Mouse (Mus musculus) frontal cortex, adult (tissue): ENCODE data around the gene Aspg.

Experiments
- ATAC-seq: cut with Nextera tagmentation; 2 replicates; pipeline ENCODE4 v1.9.2; 2017; ENCODE audit warnings: mild to moderate bottlenecking, moderate library complexity, mixed read lengths; ENCODE audit not compliant: low TSS enrichment

Aspg gene

DNA sequence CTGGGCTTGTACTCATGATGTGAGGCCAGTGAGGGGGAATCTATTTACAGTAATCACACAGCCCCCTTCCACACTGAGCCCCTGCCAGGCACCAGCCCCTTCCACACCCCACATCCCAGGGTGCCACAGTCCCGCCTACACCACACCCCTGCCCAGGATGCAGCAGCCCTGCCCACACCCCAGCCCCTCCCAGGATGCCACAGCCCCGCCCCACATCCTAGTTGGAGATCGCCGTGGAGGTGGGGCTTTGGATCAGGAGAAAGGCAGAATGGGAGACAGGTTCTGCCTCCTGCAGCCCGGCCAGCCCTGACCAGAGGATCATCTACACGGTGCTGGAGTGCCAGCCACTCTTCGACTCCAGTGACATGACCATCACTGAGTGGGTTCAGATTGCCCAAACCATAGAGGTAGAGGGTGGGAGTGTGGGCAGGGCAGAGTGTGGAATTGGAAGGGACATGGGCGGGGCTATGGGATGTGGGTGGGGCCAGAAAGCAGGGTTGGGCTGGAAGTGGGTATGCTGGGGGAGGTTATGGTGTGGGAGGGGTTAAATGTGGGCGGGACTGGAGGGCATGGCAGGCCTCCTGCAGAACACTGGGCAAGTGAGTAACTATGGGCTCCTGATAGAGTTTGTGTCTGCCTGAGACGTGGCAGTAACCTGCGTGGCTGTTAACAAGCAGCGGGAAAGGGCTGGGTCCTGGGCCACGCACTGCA is 6.4 kb downstream of the Aspg start:
- no peak for ATAC-seq

DNA sequence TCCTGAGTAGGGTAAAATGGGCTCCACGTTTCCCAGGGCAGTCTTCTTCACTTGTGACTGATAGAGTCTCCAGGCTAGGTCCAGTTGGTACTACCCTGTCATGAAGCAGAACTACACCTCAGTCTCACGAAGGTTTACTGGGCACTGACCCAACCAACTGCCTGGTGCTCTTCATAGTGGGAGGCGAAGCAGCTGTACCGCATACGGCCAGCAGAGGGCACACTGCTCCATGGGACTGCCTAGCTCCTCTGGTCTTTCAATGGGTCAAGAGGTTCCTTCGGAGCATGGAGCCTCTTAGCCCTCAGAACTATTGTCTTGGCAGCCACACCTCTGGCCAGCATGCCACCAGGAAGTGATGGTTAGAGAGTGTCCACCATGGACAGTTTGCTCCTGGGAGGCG is 7.2 kb downstream of the Aspg start:
- peak; percentile 38; the same call in 1 of the 2 replicates for ATAC-seq

DNA sequence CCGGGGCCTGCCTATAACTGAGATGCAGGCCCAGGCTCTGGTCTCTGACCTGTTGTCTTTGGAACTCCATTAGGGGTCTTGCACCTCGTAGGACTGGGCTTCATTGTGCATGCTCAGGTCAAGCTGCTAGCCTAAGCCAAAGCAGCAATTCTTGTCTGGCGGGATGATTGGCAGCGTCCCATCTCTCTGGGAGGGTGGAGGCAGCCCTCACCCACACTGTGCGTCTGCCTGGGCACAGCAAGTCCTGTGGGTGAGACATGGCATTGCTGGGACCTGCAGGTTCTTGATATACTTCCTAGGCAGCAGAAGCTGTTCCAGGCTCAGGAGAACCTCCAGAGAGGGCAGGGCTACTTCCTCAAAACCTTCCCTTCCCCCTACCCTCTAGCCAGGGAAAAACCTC is 10.5 kb downstream of the Aspg start:
- ATAC-seq, result no peak

DNA sequence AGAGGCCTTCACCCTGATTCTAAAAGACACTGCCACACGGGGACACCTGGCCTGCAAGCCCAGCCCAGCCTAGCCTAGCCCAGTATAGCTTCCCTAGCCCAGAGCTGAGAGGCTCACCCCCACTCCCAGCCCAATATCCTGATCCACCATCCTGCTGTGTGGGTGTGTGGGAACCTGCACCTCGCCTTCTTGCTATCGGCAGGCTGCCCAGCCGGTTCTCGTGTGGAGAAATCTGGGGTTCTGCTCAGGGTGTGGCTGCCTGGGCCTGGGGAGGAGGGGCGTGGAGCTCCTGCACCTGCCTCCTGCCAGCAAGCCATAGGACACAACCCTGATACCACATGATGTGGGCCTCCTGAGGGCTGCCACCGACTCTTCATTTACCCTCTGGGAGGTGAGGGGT is 11.2 kb downstream of the Aspg start:
- peak; percentile 86 for ATAC-seq

DNA sequence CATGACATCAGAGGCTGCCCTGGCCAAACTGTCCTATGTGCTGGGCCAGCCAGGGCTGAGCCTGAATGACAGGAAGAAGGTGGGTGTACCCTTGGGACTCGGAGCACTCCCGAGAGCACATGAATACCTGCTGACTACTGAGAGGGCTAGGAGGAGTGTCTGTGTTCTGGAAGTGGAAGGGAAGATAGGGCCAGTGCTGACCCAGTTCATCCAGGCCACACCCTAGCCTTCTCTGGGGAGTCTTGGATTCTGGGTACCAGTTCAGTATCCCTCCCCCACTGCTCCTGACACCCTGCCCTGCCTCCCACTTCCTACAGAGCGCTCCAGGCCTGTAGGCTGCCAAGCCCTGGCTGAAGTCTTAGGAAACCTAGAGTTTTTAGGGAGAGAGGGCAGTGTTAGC is 14.7 kb downstream of the Aspg start:
- ATAC-seq, result no peak

DNA sequence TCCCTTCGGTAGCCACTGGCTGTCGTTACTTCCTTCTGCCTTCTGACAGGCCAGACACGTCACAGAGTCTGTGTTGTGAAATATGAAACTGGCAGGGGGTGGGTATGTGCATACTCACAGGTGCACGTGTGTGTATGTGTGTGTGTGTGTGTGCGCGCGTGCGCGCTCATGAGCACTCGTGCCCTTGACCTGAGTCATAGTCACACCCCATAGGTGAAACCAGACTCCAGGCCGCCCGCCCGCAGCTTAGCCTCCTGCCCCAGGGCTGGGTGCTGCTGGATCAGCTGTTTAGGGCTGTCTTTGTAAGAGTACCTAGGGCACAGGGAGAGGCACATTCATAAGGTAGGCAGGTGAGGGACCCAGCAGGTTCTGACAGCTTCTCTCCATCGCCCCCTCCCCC is 19.4 kb downstream of the Aspg start:
- no peak for ATAC-seq

DNA sequence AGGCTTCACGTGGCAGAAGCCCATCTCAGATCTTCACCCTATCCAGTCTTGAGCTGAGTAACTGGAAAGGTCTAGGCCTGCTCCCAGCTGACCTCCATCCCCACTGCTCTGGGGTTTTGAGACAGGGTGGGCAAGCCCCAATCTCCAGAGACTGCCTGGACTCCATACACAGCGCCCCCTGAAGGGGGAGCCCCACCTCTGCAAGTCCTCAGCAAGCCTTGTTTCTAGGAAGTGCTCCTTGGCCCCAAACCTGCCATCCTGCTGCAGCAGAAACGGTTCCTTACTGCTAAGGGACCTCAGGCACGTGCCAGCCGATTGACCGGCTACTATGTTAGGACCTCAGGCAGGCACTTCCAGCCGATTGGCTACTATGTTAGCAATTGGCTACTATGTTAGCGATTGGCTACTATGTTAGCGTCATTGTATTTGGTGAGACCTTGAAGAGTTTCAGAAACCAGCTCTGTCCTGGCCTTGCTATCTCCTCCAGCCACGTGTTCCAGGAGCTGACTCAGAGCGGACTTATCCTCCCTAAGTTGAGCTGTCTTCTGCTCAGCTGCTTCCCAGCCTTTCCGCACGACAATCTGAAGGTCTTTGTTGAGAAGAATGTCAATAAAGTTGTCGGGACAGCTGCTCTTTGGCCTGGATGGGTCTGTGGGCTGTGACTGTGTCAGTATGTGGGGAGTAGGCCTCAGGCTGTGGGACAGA is 20.6 kb downstream of the Aspg start:
- no peak for ATAC-seq

DNA sequence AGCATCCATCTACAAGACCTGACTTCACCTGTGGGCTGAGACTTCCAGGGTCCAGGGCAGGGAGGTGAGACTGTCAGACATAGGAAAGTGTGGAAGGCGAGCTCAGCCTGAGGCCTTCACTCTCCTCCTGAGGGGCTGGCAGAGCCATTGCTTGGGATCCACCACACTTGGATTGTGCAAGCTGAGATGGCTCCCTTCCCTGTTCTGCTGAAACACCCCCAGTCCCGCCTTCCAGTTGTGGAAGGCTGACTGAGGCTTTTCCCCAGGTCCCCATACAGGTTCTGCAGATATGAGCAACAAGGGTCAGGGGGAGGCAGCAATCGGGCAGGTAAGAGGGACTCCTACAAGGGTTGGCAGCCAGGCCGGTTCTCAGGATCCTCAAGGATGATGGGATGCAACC is 22.0 kb downstream of the Aspg start:
- ATAC-seq, result no peak

DNA sequence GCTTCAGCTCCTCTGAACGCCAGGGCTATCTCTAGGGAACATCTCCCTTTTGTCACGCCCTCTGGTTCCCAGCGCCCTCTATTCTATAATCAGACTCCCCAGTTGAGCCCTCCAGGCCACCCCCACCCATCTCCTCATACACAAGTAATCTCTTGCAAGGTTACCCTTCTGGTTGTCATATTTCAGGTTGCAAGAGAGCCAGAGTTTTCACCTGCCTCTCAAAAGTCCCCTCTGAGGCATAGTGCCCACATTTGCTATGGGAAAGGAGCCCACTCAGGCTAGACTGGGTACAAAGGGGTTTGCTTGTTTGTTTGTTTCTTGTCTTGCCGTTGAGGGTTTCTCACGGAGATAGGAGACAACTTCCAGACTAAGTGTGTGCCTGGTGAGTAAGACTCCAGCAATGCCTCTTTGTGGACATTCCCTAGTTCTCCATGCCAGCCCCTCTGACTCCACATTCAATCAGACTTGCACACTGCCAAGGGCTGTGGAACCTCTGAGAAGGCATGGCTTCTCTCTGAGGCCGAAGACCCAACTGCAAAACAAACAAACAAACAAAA is 22.9 kb downstream of the Aspg start:
- ATAC-seq, result no peak

DNA sequence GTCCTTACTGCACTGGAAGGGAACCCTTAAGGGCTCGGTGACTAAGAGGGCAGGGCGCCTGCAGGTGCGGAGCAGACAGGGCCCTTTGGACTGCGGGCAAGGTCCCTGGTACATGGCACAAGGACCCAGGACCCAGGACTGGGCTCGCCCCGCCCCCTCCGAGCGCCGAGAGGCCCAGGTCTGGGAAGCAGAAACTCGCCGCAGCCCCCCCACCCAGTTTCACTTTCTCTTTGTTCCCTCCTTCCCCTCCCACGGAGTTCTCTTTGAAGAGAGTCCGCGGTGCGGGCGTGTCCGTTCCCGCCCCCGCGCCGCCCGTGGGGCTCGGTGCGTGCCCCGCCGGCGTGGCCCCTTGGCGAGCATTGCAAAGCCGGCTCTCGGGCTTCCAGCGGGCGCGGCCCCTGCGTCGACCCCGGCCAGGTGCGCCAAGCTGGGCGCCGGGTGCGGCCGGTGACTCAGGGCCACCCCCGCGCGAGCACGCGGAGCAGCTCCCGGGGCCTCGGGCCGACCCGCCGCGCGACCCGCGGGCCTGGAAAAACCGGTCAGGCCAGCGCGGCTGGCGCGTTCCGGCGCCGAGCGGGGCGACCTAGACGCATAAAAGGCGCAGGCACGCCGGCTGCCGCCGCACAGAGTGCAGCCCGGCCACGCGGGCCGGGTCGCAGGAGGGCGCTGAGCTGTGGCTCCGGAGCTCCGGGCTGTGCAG is 23.8 kb downstream of the Aspg start:
- 0 out of 2 replicates have a peak, but pooled peaks have one; percentile 20 for ATAC-seq

DNA sequence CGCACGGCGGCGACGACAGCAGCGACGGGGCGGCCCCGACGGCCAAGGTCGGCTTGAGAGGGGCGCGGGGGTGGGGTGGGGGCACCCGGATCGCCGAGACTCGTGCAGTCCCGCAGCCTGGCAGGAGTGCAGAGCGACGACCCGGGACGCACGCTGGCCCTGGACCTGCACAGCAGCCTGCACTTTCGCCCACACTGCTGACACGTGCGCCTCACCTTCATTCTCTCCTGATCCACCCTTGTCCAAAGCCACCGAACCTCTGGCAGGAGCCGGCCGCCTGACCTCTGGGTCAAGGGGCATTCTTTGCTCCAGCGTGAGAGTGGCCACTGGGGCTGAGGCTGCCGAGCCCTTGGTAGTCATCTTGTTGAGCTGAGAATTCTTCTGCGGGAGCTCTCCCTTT is 24.5 kb downstream of the Aspg start:
- no peak for ATAC-seq

DNA sequence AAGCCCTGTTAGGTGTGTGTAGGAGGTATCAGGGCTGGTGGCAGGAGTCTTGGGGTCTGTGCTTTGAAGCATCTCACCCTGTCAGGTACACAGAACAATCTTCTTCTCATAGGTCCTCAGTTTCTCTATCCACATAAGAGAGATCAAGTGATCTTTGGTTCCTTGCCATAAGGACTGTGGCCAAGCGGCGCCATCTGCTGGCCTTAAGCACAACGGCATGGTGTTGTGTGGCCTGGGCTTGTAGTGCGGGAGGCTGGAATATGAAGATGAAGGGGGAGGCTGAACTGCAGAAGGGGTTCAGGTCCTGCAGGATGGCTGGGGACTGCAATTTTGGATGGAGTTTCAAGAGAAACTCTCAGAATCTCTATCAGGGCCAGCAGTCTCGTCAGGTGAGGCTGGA is 33.8 kb downstream of the Aspg start:
- peak; percentile 54; the same call in 1 of the 2 replicates for ATAC-seq

DNA sequence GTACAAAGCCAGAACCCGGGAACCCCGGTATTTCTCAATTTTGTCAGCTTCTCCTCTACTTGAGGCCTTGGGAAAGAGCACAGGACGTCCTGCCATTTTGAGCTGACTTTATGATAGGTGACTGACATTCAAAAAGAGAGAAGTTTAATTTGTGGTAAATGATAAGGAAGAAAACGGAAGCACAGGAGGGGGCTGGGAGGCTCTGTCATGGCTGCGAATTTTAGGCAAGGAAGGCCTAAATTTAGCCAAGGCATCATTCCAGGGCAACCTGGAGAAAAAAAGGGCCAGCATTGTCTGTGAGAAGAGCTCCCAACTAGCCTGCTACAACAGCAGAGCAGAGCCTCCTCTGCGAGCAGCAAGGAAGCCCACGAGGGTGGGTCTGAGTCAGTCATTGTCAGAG is 34.3 kb downstream of the Aspg start:
- no peak for ATAC-seq

DNA sequence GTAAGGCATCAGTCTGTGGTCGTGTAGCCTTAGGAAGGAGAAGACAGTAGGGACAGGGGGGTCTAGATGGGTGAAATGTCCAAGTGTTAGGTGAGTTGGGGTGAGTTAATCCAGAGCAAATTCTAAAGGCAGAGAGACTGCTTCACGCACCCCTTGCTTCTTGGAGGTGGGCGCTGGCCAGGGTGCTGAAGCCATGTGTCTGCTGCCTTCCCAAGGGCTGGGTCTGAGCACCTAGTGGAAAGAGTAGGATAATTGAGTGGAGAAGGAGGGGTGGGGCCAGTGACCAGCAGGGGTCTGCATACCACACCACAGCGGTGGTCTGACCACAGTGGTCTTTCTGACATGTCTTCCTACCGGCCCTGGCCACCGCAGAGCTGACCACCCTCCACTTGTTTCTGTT is 34.8 kb downstream of the Aspg start:
- no peak for ATAC-seq

DNA sequence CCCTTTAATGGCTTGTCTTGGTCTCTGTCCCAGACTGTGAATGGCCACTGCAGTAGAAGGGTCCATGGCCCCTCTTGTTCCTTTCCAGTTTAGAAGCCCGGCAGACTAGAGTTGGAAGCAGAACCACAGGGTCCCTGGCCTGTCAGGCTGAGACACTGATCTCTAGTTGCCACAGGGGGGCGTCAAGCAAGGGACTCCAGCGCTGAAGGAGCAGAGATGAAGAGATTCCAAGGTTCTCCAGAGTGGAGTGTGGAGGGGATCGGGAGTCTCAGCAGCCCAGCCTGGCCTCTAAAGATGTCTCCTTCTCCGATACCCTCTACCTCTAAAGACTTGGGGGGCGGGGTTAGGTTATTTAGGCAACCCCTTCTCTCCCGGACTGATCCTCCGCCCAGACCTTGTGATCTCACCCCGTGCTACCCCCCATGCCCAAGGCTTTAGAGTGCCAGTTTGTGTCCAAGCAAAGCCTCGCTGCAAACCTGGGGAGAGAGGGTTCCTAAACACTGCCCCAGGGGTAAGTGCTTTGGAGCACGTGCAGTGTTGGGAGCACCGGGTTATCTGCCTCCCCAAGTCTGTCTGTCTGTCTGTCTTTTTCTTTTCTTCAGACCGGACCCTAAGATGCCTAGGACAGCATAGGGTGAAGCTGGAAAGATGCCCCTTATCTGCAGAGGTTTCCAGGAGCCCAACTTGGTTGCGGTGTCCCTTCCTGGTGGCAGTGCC is 36.8 kb downstream of the Aspg start:
- peak; percentile 38 for ATAC-seq

DNA sequence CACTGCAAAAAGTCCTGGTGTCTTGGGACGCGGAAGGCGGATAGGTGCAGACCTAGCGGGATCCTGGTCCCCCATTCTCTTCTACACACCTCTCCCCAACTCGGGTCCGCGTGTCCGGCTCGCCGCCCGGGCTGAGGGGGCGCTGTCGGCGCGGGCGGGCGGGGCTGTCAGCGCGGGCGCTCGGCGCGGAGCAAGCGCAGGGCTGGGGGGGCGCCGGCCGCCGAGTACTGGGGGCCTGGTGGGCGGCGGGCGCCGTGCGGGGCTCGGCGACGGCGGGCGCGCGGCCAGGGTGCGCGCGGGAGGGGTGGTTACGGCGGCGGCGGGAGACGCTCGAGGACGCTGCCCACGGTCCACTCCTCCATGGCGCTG is 37.3 kb downstream of the Aspg start:
- no peak for ATAC-seq

DNA sequence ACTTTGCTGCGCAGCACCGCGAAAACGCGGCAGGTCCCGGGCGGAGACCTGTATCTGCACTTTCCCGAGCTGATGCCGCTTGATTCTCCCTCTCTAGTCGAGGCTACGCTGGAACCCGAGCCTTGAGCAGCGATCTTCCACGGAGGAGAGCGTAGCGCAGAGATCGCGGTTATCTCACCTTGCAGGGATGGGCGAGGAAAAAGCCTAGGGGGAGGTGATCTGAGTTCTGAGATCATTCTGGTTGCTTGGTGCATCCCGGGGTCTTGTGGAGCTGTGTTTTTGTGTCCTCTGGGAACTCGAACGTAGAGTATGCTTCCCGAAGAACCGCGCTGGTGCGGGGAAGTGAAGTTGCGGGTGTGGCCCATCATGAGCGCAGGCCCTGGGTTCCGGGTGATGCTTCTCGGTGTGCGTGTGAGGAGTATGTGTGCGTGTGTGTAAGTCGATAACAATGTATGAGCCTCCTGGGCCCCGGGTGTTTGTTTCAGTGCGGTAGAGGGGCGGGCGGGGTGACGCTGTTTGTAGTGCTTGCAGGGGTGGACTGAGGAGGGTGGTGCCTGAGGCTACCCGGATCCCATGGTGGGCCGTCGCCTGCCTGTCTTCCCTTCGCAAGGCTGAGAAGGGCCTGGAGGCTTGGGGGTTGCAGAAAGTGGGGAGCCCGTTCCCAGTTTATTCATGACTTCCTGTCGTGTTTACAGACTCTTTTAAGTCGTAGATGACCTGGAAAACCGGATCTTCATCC is 38.1 kb downstream of the Aspg start:
- ATAC-seq, result no peak

DNA sequence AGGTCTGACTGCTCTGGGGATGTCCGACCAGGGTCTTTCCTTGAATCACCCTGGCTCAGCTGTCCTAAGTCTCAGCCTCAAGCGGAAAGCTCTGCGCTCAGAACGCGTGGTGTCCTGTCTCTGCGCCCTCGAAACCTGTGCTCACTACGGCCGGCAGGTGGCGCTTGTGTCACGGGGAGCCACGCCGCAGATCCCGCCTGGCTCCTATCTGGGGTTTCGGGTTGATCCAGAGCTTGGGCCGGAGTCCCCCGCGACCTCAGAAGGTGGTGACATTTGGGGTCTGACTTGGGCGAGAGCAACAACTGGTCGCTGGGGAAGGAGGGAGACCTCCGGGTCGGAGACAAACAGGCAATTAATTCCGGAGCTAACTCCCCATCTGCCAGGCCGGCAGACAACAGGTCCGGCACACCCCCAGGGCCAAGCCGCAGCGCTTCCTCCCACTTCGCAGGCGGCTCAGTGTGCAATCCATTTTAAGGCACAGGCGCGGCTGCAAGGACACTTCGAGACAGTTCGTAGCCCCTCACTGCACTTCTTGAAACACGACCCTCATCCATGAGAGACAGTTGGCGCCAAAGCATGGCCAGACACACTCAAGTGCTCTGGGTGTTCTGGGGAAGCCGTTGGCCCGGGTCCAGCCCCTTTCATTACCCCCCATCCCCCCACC is 38.9 kb downstream of the Aspg start:
- ATAC-seq, result peak; percentile 67

DNA sequence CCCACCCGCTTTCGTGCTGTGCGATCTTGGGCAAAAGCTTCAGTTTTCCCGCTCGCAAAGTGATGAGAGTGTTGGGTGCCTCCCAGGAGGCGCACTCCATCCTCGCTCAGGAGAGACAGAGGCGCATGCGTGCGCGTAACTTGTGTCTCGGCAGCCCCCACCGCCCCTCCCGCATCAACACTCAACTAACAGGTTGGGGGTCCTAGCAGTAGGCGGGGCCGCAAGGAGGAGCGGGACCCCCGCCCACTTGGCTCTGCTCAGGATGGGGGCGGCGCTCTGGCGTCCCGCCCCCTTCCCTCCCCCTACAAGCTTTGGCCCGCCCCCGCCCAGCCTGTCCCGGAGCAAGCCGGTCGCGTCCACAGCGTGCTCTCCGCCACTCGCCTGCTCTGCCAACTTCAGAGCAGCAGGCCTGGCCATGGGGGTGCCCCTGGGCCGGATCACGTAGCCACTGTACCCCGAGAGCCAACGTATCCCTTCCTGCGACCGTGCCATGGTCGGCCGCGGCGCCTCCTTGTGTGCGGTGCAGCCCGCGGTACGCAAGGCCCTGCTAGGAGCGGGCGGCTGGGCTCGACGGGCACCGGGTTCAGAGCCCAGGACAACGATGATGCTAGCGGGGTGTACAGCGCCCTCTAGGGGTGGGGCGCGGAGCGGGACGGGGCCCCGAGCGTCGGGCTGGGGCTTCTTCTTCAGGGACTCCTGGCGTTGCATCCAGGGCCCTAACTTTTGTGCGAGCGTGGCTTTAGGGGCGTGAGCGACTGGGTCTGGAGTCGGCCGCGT is 39.6 kb downstream of the Aspg start, which contains the start of gene Kif26a:
Gene Kif26a (plus strand): TSS at position 334 of the 777 bp plus-strand sequence.
- ATAC-seq, result no peak

DNA sequence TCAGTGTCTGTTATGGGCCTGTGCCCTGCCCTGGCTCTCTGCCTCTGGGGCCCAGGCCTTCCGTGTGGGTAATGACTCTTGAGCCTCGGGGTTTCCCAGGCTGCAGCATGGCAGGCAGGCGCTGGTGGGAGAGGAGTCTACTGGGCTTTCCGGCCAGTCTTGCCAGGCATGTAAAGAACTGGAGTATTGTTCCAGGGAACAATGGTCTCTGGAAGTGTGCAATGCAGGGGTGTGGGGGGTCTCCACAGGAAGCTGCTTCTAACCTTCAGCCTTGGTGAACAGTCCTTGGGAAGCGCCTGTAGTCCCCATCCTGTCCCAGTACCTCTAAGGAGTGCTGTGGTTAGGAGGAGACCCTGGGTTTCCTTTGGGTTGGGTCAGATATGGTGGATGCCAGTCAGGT is 40.9 kb downstream of the Aspg start:
- no peak for ATAC-seq
